Mouse (Mus musculus) urinary bladder, postnatal 0 days (tissue): ENCODE results near the gene Kctd3. TPM values are rescaled to one million over a fixed set of nuclear protein-coding genes. Genes with fewer than 3 reads are reported as not detected.

ENCODE experiments used
- polyA plus RNA-seq: library from polyadenylated mRNA; unstranded; fragments of >200 nt; fragmentation: Nextera tagmentation; extraction: Ambion mirVana; gene quantifications from 2 replicates; pipeline ENCODE4 v1.2.1, GENCODE M21; 2015

The Kctd3 gene
- 17.2 and 18.7 TPM in 2 replicates for polyA plus RNA-seq

GRCm38 (mm10) chr1:189007239-189007979, at the start of gene Kctd3:
Kctd3 (minus strand) TSS chr1:189007841.

